Mouse (Mus musculus) limb, embryonic 12.5 days (tissue): ENCODE results near the gene Mospd3. TPM values are rescaled to one million over a fixed set of nuclear protein-coding genes. Genes with fewer than 3 reads are reported as not detected.

ENCODE experiments used
- ATAC-seq: fragments of 200-750 bp; cut with Nextera tagmentation; 2 replicates; pipeline ENCODE4 v1.8.0; 2017; ENCODE audit warnings: low read depth, moderate TSS enrichment; ENCODE audit not compliant: insufficient number of reproducible peaks, insufficient read depth, low FRiP score, low TSS enrichment
- H3K27ac ChIP-seq: fragments of 300-500 bp; sonication (generic); 2 replicates; pipeline ENCODE4 v1.5.1; 2016; ENCODE audit warnings: mild to moderate bottlenecking, moderate library complexity
- H3K27me3 ChIP-seq: fragments of 300-500 bp; sonication (generic); 2 replicates; pipeline ENCODE4 v1.6.1; 2016; ENCODE audit warnings: mild to moderate bottlenecking, moderate library complexity
- H3K36me3 ChIP-seq: fragments of 300-500 bp; sonication (generic); 2 replicates; pipeline ENCODE4 v1.6.1; 2016; ENCODE audit warnings: mild to moderate bottlenecking, moderate library complexity
- H3K4me1 ChIP-seq: fragments of 300-500 bp; sonication (generic); replicated peaks from 2 replicates; pipeline ENCODE4 v1.6.1; 2016
- H3K4me2 ChIP-seq: fragments of 300-500 bp; sonication (generic); 2 replicates; pipeline ENCODE4 v1.6.1; 2016; ENCODE audit warnings: mild to moderate bottlenecking, moderate library complexity
- H3K4me3 ChIP-seq: fragments of 300-500 bp; sonication (generic); replicated peaks from 2 replicates; pipeline ENCODE4 v1.5.1; 2016; ENCODE audit warnings: mild to moderate bottlenecking
- H3K9ac ChIP-seq: fragments of 300-500 bp; sonication (generic); replicated peaks from 2 replicates; pipeline ENCODE4 v1.6.1; 2016; ENCODE audit warnings: mild to moderate bottlenecking, moderate library complexity
- H3K9me3 ChIP-seq: fragments of 300-500 bp; sonication (generic); 2 replicates; pipeline ENCODE4 v1.6.1; 2016; ENCODE audit warnings: mild to moderate bottlenecking, moderate library complexity
- WGBS: fragments of 180-500 bp; shearing (Covaris S2); methylation state at CpG from one replicate; pipeline ENCODE4 v1.1.7; 2016; 5-methylcytosine and 5-hydroxymethylcytosine counted together
- polyA plus RNA-seq: library from polyadenylated mRNA; unstranded; fragments of >200 nt; fragmentation: Nextera tagmentation; extraction: Ambion mirVana; gene quantifications from 2 replicates; pipeline ENCODE4 v1.2.1, GENCODE M21; 2016

Mospd3 gene
- polyA plus RNA-seq, 1 experiment from 2014 or later = 21.1 TPM

DNA sequence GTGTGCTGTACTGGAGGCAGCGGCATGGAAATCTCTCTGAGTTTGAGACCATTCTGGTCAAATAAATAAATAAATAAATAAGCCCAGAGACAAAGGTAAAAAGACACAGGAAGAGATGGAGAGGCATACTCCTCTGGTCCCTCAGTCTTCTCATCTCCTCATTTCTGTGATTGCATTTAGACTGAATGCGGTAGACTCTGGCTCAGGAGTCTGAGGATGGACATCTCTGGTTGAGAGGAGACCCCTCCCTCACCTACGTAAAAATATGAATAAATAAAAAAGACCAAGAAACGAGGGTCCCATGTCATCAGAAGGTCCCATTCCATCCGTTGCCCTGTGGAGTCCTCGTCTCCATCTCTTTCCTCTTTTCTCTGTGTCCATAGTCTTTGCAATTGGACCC lies 47.9 kb downstream of the Mospd3 start:
- Histone ChIP-seq H3K36me3 (no peaks in the 10 kb centered on the region), H3K9me3 (no peaks in the 10 kb centered on the region), H3K4me2 (peak overlapping the region; percentile 48), H3K27me3 (peaks cover 21% of the 10 kb centered on the region), H3K9ac (no peak overlapping the region), H3K4me1 (0 out of 2 replicates have a peak, but pooled peaks cover 3% of the 10 kb centered on the region), H3K27ac (no peak overlapping the region), H3K4me3 (peak overlapping the region; percentile 21)
- 33% methylated on average over 6 of the region's 6 CpGs for WGBS
- no peak for ATAC-seq

DNA sequence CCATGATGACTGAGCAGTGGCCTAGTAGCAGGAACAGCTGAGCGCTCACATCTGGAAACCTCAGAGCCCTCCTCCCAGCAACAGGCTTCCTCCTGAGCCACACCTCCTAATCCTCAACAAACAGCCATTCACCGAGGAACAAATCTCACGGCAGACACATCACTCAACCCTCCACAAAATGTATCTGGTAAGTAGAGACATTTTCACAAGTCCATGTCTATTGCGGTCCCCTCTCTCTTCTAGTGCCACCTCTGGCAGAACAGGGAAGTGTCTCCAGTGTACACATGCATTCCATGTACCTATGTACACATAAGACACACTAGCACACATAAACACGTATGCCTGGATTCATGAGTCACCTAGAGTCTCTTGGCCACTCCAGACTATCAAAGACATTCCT lies 49.7 kb downstream of the Mospd3 start:
- Histone ChIP-seq H3K9ac (no peak overlapping the region), H3K4me3 (no peak overlapping the region), H3K36me3 (no peaks in the 10 kb centered on the region), H3K4me1 (0 out of 2 replicates have a peak, but pooled peaks cover 3% of the 10 kb centered on the region), H3K27me3 (peaks cover 21% of the 10 kb centered on the region), H3K9me3 (no peaks in the 10 kb centered on the region), H3K4me2 (no peak overlapping the region), H3K27ac (no peak overlapping the region)
- WGBS = 71% methylated on average over 5 of the region's 5 CpGs
- ATAC-seq = no peak

DNA sequence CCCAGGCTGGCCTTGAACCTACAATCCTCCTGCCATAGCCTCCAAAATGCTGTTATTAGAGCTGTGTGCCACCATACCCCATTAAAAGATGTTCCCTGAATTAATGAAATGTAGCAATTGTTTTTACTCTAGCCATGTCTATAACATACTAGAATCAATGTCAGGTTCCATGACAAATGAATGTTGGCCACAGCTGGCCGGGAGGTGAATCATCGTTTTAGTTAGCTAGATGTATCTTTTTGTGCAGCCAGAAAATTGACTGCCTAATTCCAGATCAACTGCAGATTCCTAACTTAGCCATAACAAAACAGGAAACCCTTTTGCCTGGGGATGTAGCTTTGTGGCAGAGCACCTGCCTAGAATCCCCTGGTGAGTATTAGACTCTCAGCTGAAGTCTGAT lies 51.0 kb downstream of the Mospd3 start:
- Histone ChIP-seq H3K4me2 (no peak overlapping the region), H3K27me3 (peaks cover 19% of the 10 kb centered on the region), H3K27ac (no peak overlapping the region), H3K9me3 (no peaks in the 10 kb centered on the region), H3K9ac (no peak overlapping the region), H3K36me3 (no peaks in the 10 kb centered on the region), H3K4me1 (0 out of 2 replicates have a peak, but pooled peaks cover 3% of the 10 kb centered on the region), H3K4me3 (no peak overlapping the region)
- ATAC-seq = no peak
- 92% methylated on average over 2 of the region's 2 CpGs for WGBS

Other genes starting within 250 kb of the Mospd3 start
- 0.04 and 0.08 TPM in 2 replicates for gene Zan, start 124.0 kb downstream of the Mospd3 start, polyA plus RNA-seq
- gene Pop7, start 98.5 kb downstream of the Mospd3 start, polyA plus RNA-seq = 48.0 and 52.7 TPM in 2 replicates
- gene Gigyf1, start 82.5 kb downstream of the Mospd3 start, polyA plus RNA-seq = 17.0 and 17.7 TPM in 2 replicates
- 0.71 TPM in 1 of 2 replicates, not detected in the other for gene Epo, start 67.8 kb downstream of the Mospd3 start, polyA plus RNA-seq
- 337 and 349 TPM in 2 replicates for gene Gnb2, start 67.5 kb downstream of the Mospd3 start, polyA plus RNA-seq
- gene Actl6b, start 47.5 kb downstream of the Mospd3 start, polyA plus RNA-seq = 0.68 TPM in 1 of 2 replicates, not detected in the other
- 0.60 and 0.68 TPM in 2 replicates for gene Tfr2, start 31.2 kb downstream of the Mospd3 start, polyA plus RNA-seq
- gene Pcolce, start 12.7 kb upstream of the Mospd3 start, polyA plus RNA-seq = 128 and 135 TPM in 2 replicates
- gene Fbxo24, start 27.9 kb upstream of the Mospd3 start, polyA plus RNA-seq = 0.20 and 0.31 TPM in 2 replicates
- 36.0 and 37.6 TPM in 2 replicates for gene Lrch4, start 28.1 kb upstream of the Mospd3 start, polyA plus RNA-seq
- gene Gm20605, start 28.1 kb upstream of the Mospd3 start, polyA plus RNA-seq = 8.4 and 9.7 TPM in 2 replicates
- 8.0 and 9.7 TPM in 2 replicates for gene Sap25, start 40.3 kb upstream of the Mospd3 start, polyA plus RNA-seq
- gene Irs3, start 44.7 kb upstream of the Mospd3 start, polyA plus RNA-seq = 0.20 and 0.64 TPM in 2 replicates
- 22.8 and 23.1 TPM in 2 replicates for gene Agfg2, start 83.7 kb upstream of the Mospd3 start, polyA plus RNA-seq
- 3.8 and 4.5 TPM in 2 replicates for gene Nyap1, start 140.5 kb upstream of the Mospd3 start, polyA plus RNA-seq
- 127 and 128 TPM in 2 replicates for gene Tsc22d4, start 144.7 kb upstream of the Mospd3 start, polyA plus RNA-seq
- gene Ppp1r35, start 177.8 kb upstream of the Mospd3 start, polyA plus RNA-seq = 47.6 and 52.1 TPM in 2 replicates
- gene Mepce, start 186.6 kb upstream of the Mospd3 start, polyA plus RNA-seq = 12.5 and 14.2 TPM in 2 replicates
- 28.9 and 29.9 TPM in 2 replicates for gene Zcwpw1, start 186.7 kb upstream of the Mospd3 start, polyA plus RNA-seq
- gene Pilra, start 235.2 kb upstream of the Mospd3 start, polyA plus RNA-seq = 0.14 and 0.22 TPM in 2 replicates